Mouse (Mus musculus): ENCODE measurements at regions not wholly inside any gene's neighbourhood (a gene's known extent, or its start where the extent isn't known, plus 50 kb on each side); places are given as distances from the start of the nearest gene placed in this dataset.

- H3K27me3 ChIP-seq (ENCODE audit: control insufficient read depth, insufficient read depth, low read length): no peaks in the 10 kb centered on the region
- no peak for TF ChIP-seq CTCF (IDR thresholded peaks at IDR 0.05; ENCODE audit: low read depth, low read length)
- no peak for TF ChIP-seq POLR2A (IDR thresholded peaks at IDR 0.05; ENCODE audit: extremely low read depth, insufficient read depth, low read length)
- H3K27ac ChIP-seq (replicated peaks; ENCODE audit: insufficient read depth, low read depth, low read length): no peak overlapping the region
- H3K9ac ChIP-seq (ENCODE audit: low read depth, low read length): no peak overlapping the region
- no peak overlapping the region for H3K4me3 ChIP-seq (ENCODE audit: insufficient read depth, low read depth, low read length)
- DNase-seq (ENCODE audit: extremely low read depth, low read depth, low spot score): no peak
- H3K4me1 ChIP-seq (ENCODE audit: control insufficient read depth, insufficient read depth, low read length): no peaks in the 10 kb centered on the region
- WGBS: 59% methylated on average over 11 of the region's 11 CpGs
- H3K79me2 ChIP-seq (ENCODE audit: control insufficient read depth, insufficient read depth, low read length): no peaks in the 10 kb centered on the region
- no peaks in the 10 kb centered on the region for H3K36me3 ChIP-seq (ENCODE audit: control insufficient read depth, insufficient read depth, low read length)
Observed at GRCm38 (mm10) chr9:47942761-47943583, 218.9 kb upstream of the Nxpe4 start.

- Histone ChIP-seq H3K79me2 (ENCODE audit: control insufficient read depth, insufficient read depth, low read length) (no peaks in the 10 kb centered on the region), H3K36me3 (ENCODE audit: control insufficient read depth, insufficient read depth, low read length) (no peaks in the 10 kb centered on the region), H3K27ac (replicated peaks; ENCODE audit: insufficient read depth, low read depth, low read length) (no peak overlapping the region), H3K4me1 (ENCODE audit: control insufficient read depth, insufficient read depth, low read length) (no peaks in the 10 kb centered on the region), H3K27me3 (ENCODE audit: control insufficient read depth, insufficient read depth, low read length) (no peaks in the 10 kb centered on the region), H3K9ac (ENCODE audit: low read depth, low read length) (no peak overlapping the region), H3K4me3 (ENCODE audit: insufficient read depth, low read depth, low read length) (no peak overlapping the region)
- TF ChIP-seq CTCF (IDR thresholded peaks at IDR 0.05; ENCODE audit: low read depth, low read length): no peak
- WGBS: 38% methylated on average over 7 of the region's 7 CpGs
- no peak for DNase-seq (ENCODE audit: extremely low read depth, low read depth, low spot score)
Observed at GRCm38 (mm10) chr9:47946226-47946625, 215.6 kb upstream of the Nxpe4 start.

- Histone ChIP-seq H3K27me3 (ENCODE audit: control insufficient read depth, insufficient read depth, low read length) (no peaks in the 10 kb centered on the region), H3K4me1 (ENCODE audit: control insufficient read depth, insufficient read depth, low read length) (no peaks in the 10 kb centered on the region), H3K9ac (ENCODE audit: low read depth, low read length) (no peak overlapping the region), H3K79me2 (ENCODE audit: control insufficient read depth, insufficient read depth, low read length) (no peaks in the 10 kb centered on the region), H3K27ac (replicated peaks; ENCODE audit: insufficient read depth, low read depth, low read length) (no peak overlapping the region), H3K36me3 (ENCODE audit: control insufficient read depth, insufficient read depth, low read length) (no peaks in the 10 kb centered on the region), H3K4me3 (ENCODE audit: insufficient read depth, low read depth, low read length) (no peak overlapping the region)
- 89% methylated on average over 3 of the region's 3 CpGs for WGBS
- TF ChIP-seq CTCF (IDR thresholded peaks at IDR 0.05; ENCODE audit: low read depth, low read length) (no peak), POLR2A (IDR thresholded peaks at IDR 0.05; ENCODE audit: extremely low read depth, insufficient read depth, low read length) (no peak)
- no peak for DNase-seq (ENCODE audit: extremely low read depth, low read depth, low spot score)
Observed at GRCm38 (mm10) chr9:47957881-47958280, 203.9 kb upstream of the Nxpe4 start.

GRCm38 (mm10) chr9:47958861-47959260 lies 203.0 kb upstream of the Nxpe4 start:
- no peak for TF ChIP-seq POLR2A (IDR thresholded peaks at IDR 0.05; ENCODE audit: extremely low read depth, insufficient read depth, low read length)
- no peak for TF ChIP-seq CTCF (IDR thresholded peaks at IDR 0.05; ENCODE audit: low read depth, low read length)

GRCm38 (mm10) chr9:47961176-47961575 lies 200.6 kb upstream of the Nxpe4 start:
- H3K4me1 ChIP-seq (ENCODE audit: control insufficient read depth, insufficient read depth, low read length): no peaks in the 10 kb centered on the region
- TF ChIP-seq CTCF (IDR thresholded peaks at IDR 0.05; ENCODE audit: low read depth, low read length) (no peak), POLR2A (IDR thresholded peaks at IDR 0.05; ENCODE audit: extremely low read depth, insufficient read depth, low read length) (no peak)
- H3K4me3 ChIP-seq (ENCODE audit: insufficient read depth, low read depth, low read length): no peak overlapping the region
- H3K36me3 ChIP-seq (ENCODE audit: control insufficient read depth, insufficient read depth, low read length): no peaks in the 10 kb centered on the region
- H3K79me2 ChIP-seq (ENCODE audit: control insufficient read depth, insufficient read depth, low read length): no peaks in the 10 kb centered on the region
- H3K9ac ChIP-seq (ENCODE audit: low read depth, low read length): no peak overlapping the region
- WGBS: 83% methylated on average over 4 of the region's 4 CpGs
- DNase-seq (ENCODE audit: extremely low read depth, low read depth, low spot score): no peak
- H3K27me3 ChIP-seq (ENCODE audit: control insufficient read depth, insufficient read depth, low read length): no peaks in the 10 kb centered on the region
- H3K27ac ChIP-seq (replicated peaks; ENCODE audit: insufficient read depth, low read depth, low read length): no peak overlapping the region

More at GRCm38 (mm10) chr9:47958861-47959260, 203.0 kb upstream of the Nxpe4 start:
- no peak overlapping the region for H3K9ac ChIP-seq (ENCODE audit: low read depth, low read length)
- no peaks in the 10 kb centered on the region for H3K27me3 ChIP-seq (ENCODE audit: control insufficient read depth, insufficient read depth, low read length)
- H3K4me3 ChIP-seq (ENCODE audit: insufficient read depth, low read depth, low read length): no peak overlapping the region
- H3K27ac ChIP-seq (replicated peaks; ENCODE audit: insufficient read depth, low read depth, low read length): no peak overlapping the region
- no peaks in the 10 kb centered on the region for H3K36me3 ChIP-seq (ENCODE audit: control insufficient read depth, insufficient read depth, low read length)
- no peak for DNase-seq (ENCODE audit: extremely low read depth, low read depth, low spot score)
- 91% methylated on average over 6 of the region's 6 CpGs for WGBS
- H3K4me1 ChIP-seq (ENCODE audit: control insufficient read depth, insufficient read depth, low read length): no peaks in the 10 kb centered on the region
- no peaks in the 10 kb centered on the region for H3K79me2 ChIP-seq (ENCODE audit: control insufficient read depth, insufficient read depth, low read length)

GRCm38 (mm10) chr9:47962161-47962560 lies 199.7 kb upstream of the Nxpe4 start:
- Histone ChIP-seq H3K79me2 (ENCODE audit: control insufficient read depth, insufficient read depth, low read length) (no peaks in the 10 kb centered on the region), H3K27me3 (ENCODE audit: control insufficient read depth, insufficient read depth, low read length) (no peaks in the 10 kb centered on the region), H3K4me3 (ENCODE audit: insufficient read depth, low read depth, low read length) (no peak overlapping the region), H3K4me1 (ENCODE audit: control insufficient read depth, insufficient read depth, low read length) (no peaks in the 10 kb centered on the region), H3K9ac (ENCODE audit: low read depth, low read length) (no peak overlapping the region), H3K36me3 (ENCODE audit: control insufficient read depth, insufficient read depth, low read length) (no peaks in the 10 kb centered on the region), H3K27ac (replicated peaks; ENCODE audit: insufficient read depth, low read depth, low read length) (no peak overlapping the region)
- WGBS: 63% methylated on average over 4 of the region's 4 CpGs
- DNase-seq (ENCODE audit: extremely low read depth, low read depth, low spot score): no peak
- no peak for TF ChIP-seq POLR2A (IDR thresholded peaks at IDR 0.05; ENCODE audit: extremely low read depth, insufficient read depth, low read length)
- TF ChIP-seq CTCF (IDR thresholded peaks at IDR 0.05; ENCODE audit: low read depth, low read length): no peak

Data from liver, adult 2 months (tissue).